Mouse (Mus musculus): ENCODE data around the gene Abraxas1. TPM values are rescaled to one million over a fixed set of nuclear protein-coding genes. Genes with fewer than 3 reads are reported as not detected.

Abraxas1 gene
- total RNA-seq, 1 experiment, result 19.5 TPM

- no peak for DNase-seq (ENCODE audit: low read depth, low spot score)
- Histone ChIP-seq H3K4me3 (ENCODE audit: insufficient read depth in 1 of 2, low read depth in 1 of 2, low read length in 2 of 2, poor library complexity in 1 of 2, severe bottlenecking in 1 of 2) (no peak overlapping the region), H3K36me3 (ENCODE audit: control insufficient read depth, insufficient read depth, low read length, poor library complexity, severe bottlenecking) (no peaks in the 10 kb centered on the region), H3K27ac (ENCODE audit: insufficient read depth, low read depth, low read length, poor library complexity, severe bottlenecking) (no peak overlapping the region), H3K9ac (ENCODE audit: insufficient read depth, low read depth, low read length, poor library complexity, severe bottlenecking) (no peak overlapping the region), H3K9me3 (ENCODE audit: control insufficient read depth, insufficient read depth, low read depth, low read length) (no peaks in the 10 kb centered on the region), H3K4me1 (ENCODE audit: control insufficient read depth in 2 of 2, insufficient read depth in 2 of 2, low read length in 2 of 2, poor library complexity in 1 of 2) (0 out of 4 replicates have a peak, but pooled peaks cover 2% of the 10 kb centered on the region in 2 experiments)
- in situ Hi-C loops (cut with MboI; ENCODE audit: low sequenced_read_pairs in 2 of 2, unreplicated experiment in 2 of 2), result loop anchor here in 1 of 2 experiments (25.0 kb wide), 1 partner anchor 826 kb away; the partner anchor contains the start of gene Nkx6-1
- no peak for TF ChIP-seq ZNF384 (IDR thresholded peaks at IDR 0.05; ENCODE audit: low read depth, low read length)
- TF ChIP-seq MAFK (IDR thresholded peaks at IDR 0.05; ENCODE audit: insufficient read depth, low read depth, low read length), result no peak
- TF ChIP-seq ZC3H11A (IDR thresholded peaks at IDR 0.05; ENCODE audit: borderline replicate concordance, low read depth, low read length), result no peak
- TF ChIP-seq HCFC1 (IDR thresholded peaks at IDR 0.05; ENCODE audit: borderline replicate concordance, insufficient read depth, low read length), result no peak
- no peak for TF ChIP-seq CHD2 (IDR thresholded peaks at IDR 0.05; ENCODE audit: low read depth, low read length)
Observed at GRCm38 (mm10) chr5:100835862-100836538, 15.2 kb upstream of the Abraxas1 start.

- Histone ChIP-seq H3K36me3 (ENCODE audit: control insufficient read depth, insufficient read depth, low read length, poor library complexity, severe bottlenecking) (no peaks in the 10 kb centered on the region), H3K4me3 (ENCODE audit: insufficient read depth in 1 of 2, low read depth in 1 of 2, low read length in 2 of 2, poor library complexity in 1 of 2, severe bottlenecking in 1 of 2) (no peak overlapping the region), H3K9ac (ENCODE audit: insufficient read depth, low read depth, low read length, poor library complexity, severe bottlenecking) (no peak overlapping the region), H3K4me1 (ENCODE audit: control insufficient read depth in 2 of 2, insufficient read depth in 2 of 2, low read length in 2 of 2, poor library complexity in 1 of 2) (0 out of 4 replicates have a peak, but pooled peaks cover 2% of the 10 kb centered on the region in 2 experiments), H3K9me3 (ENCODE audit: control insufficient read depth, insufficient read depth, low read depth, low read length) (no peaks in the 10 kb centered on the region), H3K27ac (ENCODE audit: insufficient read depth, low read depth, low read length, poor library complexity, severe bottlenecking) (no peak overlapping the region)
- in situ Hi-C loops (cut with MboI; ENCODE audit: low sequenced_read_pairs in 2 of 2, unreplicated experiment in 2 of 2), result loop anchor here in 1 of 2 experiments (25.0 kb wide), 1 partner anchor 828 kb away; the partner anchor contains the start of gene Nkx6-1
- no peak for DNase-seq (ENCODE audit: low read depth, low spot score)
- TF ChIP-seq CHD2 (IDR thresholded peaks at IDR 0.05; ENCODE audit: low read depth, low read length) (no peak), ZNF384 (IDR thresholded peaks at IDR 0.05; ENCODE audit: low read depth, low read length) (no peak), ZC3H11A (IDR thresholded peaks at IDR 0.05; ENCODE audit: borderline replicate concordance, low read depth, low read length) (no peak), HCFC1 (IDR thresholded peaks at IDR 0.05; ENCODE audit: borderline replicate concordance, insufficient read depth, low read length) (no peak), MAFK (IDR thresholded peaks at IDR 0.05; ENCODE audit: insufficient read depth, low read depth, low read length) (no peak)
Observed at GRCm38 (mm10) chr5:100833841-100834240, 13.1 kb upstream of the Abraxas1 start.

GRCm38 (mm10) chr5:100832680-100833079, 11.9 kb upstream of the Abraxas1 start:
- Histone ChIP-seq H3K36me3 (ENCODE audit: control insufficient read depth, insufficient read depth, low read length, poor library complexity, severe bottlenecking) (no peaks in the 10 kb centered on the region), H3K4me3 (ENCODE audit: insufficient read depth in 1 of 2, low read depth in 1 of 2, low read length in 2 of 2, poor library complexity in 1 of 2, severe bottlenecking in 1 of 2) (no peak overlapping the region), H3K27ac (ENCODE audit: insufficient read depth, low read depth, low read length, poor library complexity, severe bottlenecking) (no peak overlapping the region), H3K9ac (ENCODE audit: insufficient read depth, low read depth, low read length, poor library complexity, severe bottlenecking) (no peak overlapping the region), H3K4me1 (ENCODE audit: control insufficient read depth in 2 of 2, insufficient read depth in 2 of 2, low read length in 2 of 2, poor library complexity in 1 of 2) (0 out of 4 replicates have a peak, but pooled peaks cover 2% of the 10 kb centered on the region in 2 experiments), H3K9me3 (ENCODE audit: control insufficient read depth, insufficient read depth, low read depth, low read length) (no peaks in the 10 kb centered on the region)
- TF ChIP-seq CHD2 (IDR thresholded peaks at IDR 0.05; ENCODE audit: low read depth, low read length), result no peak
- no peak for TF ChIP-seq ZNF384 (IDR thresholded peaks at IDR 0.05; ENCODE audit: low read depth, low read length)
- no peak for TF ChIP-seq MAFK (IDR thresholded peaks at IDR 0.05; ENCODE audit: insufficient read depth, low read depth, low read length)
- TF ChIP-seq ZC3H11A (IDR thresholded peaks at IDR 0.05; ENCODE audit: borderline replicate concordance, low read depth, low read length), result no peak
- TF ChIP-seq HCFC1 (IDR thresholded peaks at IDR 0.05; ENCODE audit: borderline replicate concordance, insufficient read depth, low read length), result no peak
- DNase-seq (ENCODE audit: low read depth, low spot score), result no peak
- in situ Hi-C loops (cut with MboI; ENCODE audit: low sequenced_read_pairs in 2 of 2, unreplicated experiment in 2 of 2), result loop anchor here in 1 of 2 experiments (25.0 kb wide), 1 partner anchor 830 kb away; the partner anchor contains the start of gene Nkx6-1

GRCm38 (mm10) chr5:100828701-100829100, 7.9 kb upstream of the Abraxas1 start:
- in situ Hi-C loops (cut with MboI; ENCODE audit: low sequenced_read_pairs in 2 of 2, unreplicated experiment in 2 of 2), result loop anchor here (10.0 to 25.0 kb wide), 2 partner anchors 86 to 834 kb away; partner anchors contain the start of gene Nkx6-1 (in 1 of the 2)
- no peak for TF ChIP-seq ZC3H11A (IDR thresholded peaks at IDR 0.05; ENCODE audit: borderline replicate concordance, low read depth, low read length)
- TF ChIP-seq HCFC1 (IDR thresholded peaks at IDR 0.05; ENCODE audit: borderline replicate concordance, insufficient read depth, low read length), result no peak
- TF ChIP-seq CHD2 (IDR thresholded peaks at IDR 0.05; ENCODE audit: low read depth, low read length), result no peak
- no peak for TF ChIP-seq ZNF384 (IDR thresholded peaks at IDR 0.05; ENCODE audit: low read depth, low read length)
- no peak for TF ChIP-seq MAFK (IDR thresholded peaks at IDR 0.05; ENCODE audit: insufficient read depth, low read depth, low read length)

More at GRCm38 (mm10) chr5:100828701-100829100, 7.9 kb upstream of the Abraxas1 start:
- Histone ChIP-seq H3K4me1 (ENCODE audit: control insufficient read depth in 2 of 2, insufficient read depth in 2 of 2, low read length in 2 of 2, poor library complexity in 1 of 2) (no peaks in the 10 kb centered on the region), H3K9me3 (ENCODE audit: control insufficient read depth, insufficient read depth, low read depth, low read length) (no peaks in the 10 kb centered on the region), H3K4me3 (ENCODE audit: insufficient read depth in 1 of 2, low read depth in 1 of 2, low read length in 2 of 2, poor library complexity in 1 of 2, severe bottlenecking in 1 of 2) (no peak overlapping the region), H3K9ac (ENCODE audit: insufficient read depth, low read depth, low read length, poor library complexity, severe bottlenecking) (no peak overlapping the region), H3K27ac (ENCODE audit: insufficient read depth, low read depth, low read length, poor library complexity, severe bottlenecking) (no peak overlapping the region), H3K36me3 (ENCODE audit: control insufficient read depth, insufficient read depth, low read length, poor library complexity, severe bottlenecking) (no peaks in the 10 kb centered on the region)
- DNase-seq (ENCODE audit: low read depth, low spot score), result no peak

All from ES-E14 (cell line).